Mouse (Mus musculus) megakaryocyte, embryonic 14.5 days (primary cell): ENCODE results near the gene Ubr4. TPM values are rescaled to one million over a fixed set of nuclear protein-coding genes. Genes with fewer than 3 reads are reported as not detected.
"Not testable (repeated sequence)": the region's sequence is repeated elsewhere in the genome, so short reads cannot be mapped to it uniquely, and the experiment has no call there.

Experiments used
- H3K27me3 ChIP-seq: replicated peaks from 2 replicates; pipeline ENCODE3; 2012; ENCODE audit warnings: inconsistent platforms
- H3K36me3 ChIP-seq: replicated peaks from 2 replicates; pipeline ENCODE3; 2012; ENCODE audit warnings: low read length, inconsistent platforms, mixed read lengths
- H3K4me1 ChIP-seq: 2 replicates; pipeline ENCODE4 v1.6.1; 2012; ENCODE audit warnings: inconsistent platforms
- H3K4me3 ChIP-seq: replicated peaks from 2 replicates; pipeline ENCODE3; 2012; ENCODE audit warnings: moderate library complexity, mild to moderate bottlenecking, inconsistent platforms
- H3K9me3 ChIP-seq: 2 replicates; pipeline ENCODE4 v1.6.1; 2012; ENCODE audit warnings: inconsistent platforms
- FLI1 ChIP-seq: IDR thresholded peaks from 2 replicates; pipeline ENCODE4 v1.6.1; 2012; ENCODE audit warnings: low read length, inconsistent platforms, mixed read lengths
- GATA1 ChIP-seq: IDR thresholded peaks from 3 replicates; pipeline ENCODE4 v1.6.1; 2012; ENCODE audit warnings: mixed read lengths, low read length, inconsistent platforms, borderline replicate concordance
- polyA plus RNA-seq: library from polyadenylated mRNA; stranded (reverse); fragments of >175 nt; gene quantifications from 2 replicates; pipeline ENCODE4 v1.2.3, GENCODE M21; 2012; ENCODE audit warnings: low replicate concordance; ENCODE audit not compliant: insufficient read depth

Gene Ubr4
- polyA plus RNA-seq, 1 experiment: 69.3 TPM

- Histone ChIP-seq H3K9me3 (peaks cover 37% of the 10 kb centered on the region), H3K4me1 (peaks cover 4% of the 10 kb centered on the region; the same call in 1 of the 2 replicates), H3K4me3 (no peak overlapping the region), H3K36me3 (no peaks in the 10 kb centered on the region), H3K27me3 (peaks cover 48% of the 10 kb centered on the region)
- TF ChIP-seq FLI1: no peak
- TF ChIP-seq GATA1: no peak
These were observed 160.6 kb downstream of the Ubr4 start for GRCm38 (mm10) chr4:139512985-139513384.

GRCm38 (mm10) chr4:139519221-139519620 lies 166.8 kb downstream of the Ubr4 start:
- H3K27me3 ChIP-seq: peaks cover 69% of the 10 kb centered on the region
- no peak for TF ChIP-seq FLI1
- TF ChIP-seq GATA1: no peak
- no peak overlapping the region for H3K4me3 ChIP-seq
- H3K36me3 ChIP-seq: no peaks in the 10 kb centered on the region
- H3K4me1 ChIP-seq: no peaks in the 10 kb centered on the region
- H3K9me3 ChIP-seq: peaks cover 19% of the 10 kb centered on the region

GRCm38 (mm10) chr4:139521926-139522325 lies 169.5 kb downstream of the Ubr4 start:
- Histone ChIP-seq H3K27me3 (peaks cover 76% of the 10 kb centered on the region), H3K4me3 (no peak overlapping the region), H3K9me3 (peaks cover 8% of the 10 kb centered on the region), H3K36me3 (no peaks in the 10 kb centered on the region), H3K4me1 (no peaks in the 10 kb centered on the region)
- TF ChIP-seq FLI1: no peak
- no peak for TF ChIP-seq GATA1

- Histone ChIP-seq H3K9me3 (no peaks in the 10 kb centered on the region), H3K4me1 (no peaks in the 10 kb centered on the region), H3K36me3 (no peaks in the 10 kb centered on the region), H3K27me3 (peaks cover 60% of the 10 kb centered on the region), H3K4me3 (no peak overlapping the region)
- TF ChIP-seq FLI1: no peak
These were observed 174.1 kb downstream of the Ubr4 start for GRCm38 (mm10) chr4:139526475-139526874.

- H3K9me3 ChIP-seq, H3K4me1 ChIP-seq, H3K36me3 ChIP-seq, H3K4me3 ChIP-seq: not testable (repeated sequence)
- peaks cover 60% of the 10 kb centered on the region for H3K27me3 ChIP-seq
These were observed 177.8 kb downstream of the Ubr4 start, which contains the start of gene Iffo2 for GRCm38 (mm10) chr4:139530248-139530647. TSS of gene Iffo2 (plus strand) at chr4:139530548.

GRCm38 (mm10) chr4:139532081-139532480 lies 179.7 kb downstream of the Ubr4 start:
- no peaks in the 10 kb centered on the region for H3K36me3 ChIP-seq
- H3K4me3 ChIP-seq: no peak overlapping the region
- peaks cover under 1% of the 10 kb centered on the region; the same call in 1 of the 2 replicates for H3K9me3 ChIP-seq
- no peak for TF ChIP-seq FLI1
- TF ChIP-seq GATA1: no peak
- no peaks in the 10 kb centered on the region for H3K4me1 ChIP-seq
- H3K27me3 ChIP-seq: peaks cover 68% of the 10 kb centered on the region

- H3K9me3 ChIP-seq: peaks cover 6% of the 10 kb centered on the region
These were observed 182.8 kb downstream of the Ubr4 start for GRCm38 (mm10) chr4:139535127-139535695.

GRCm38 (mm10) chr4:139535719-139536118 lies 183.3 kb downstream of the Ubr4 start:
- no peak overlapping the region for H3K4me3 ChIP-seq
- no peaks in the 10 kb centered on the region for H3K4me1 ChIP-seq
- H3K9me3 ChIP-seq: peaks cover 6% of the 10 kb centered on the region
- peaks cover 73% of the 10 kb centered on the region for H3K27me3 ChIP-seq
- no peak for TF ChIP-seq GATA1
- TF ChIP-seq FLI1: no peak
- no peaks in the 10 kb centered on the region for H3K36me3 ChIP-seq

More at GRCm38 (mm10) chr4:139535127-139535695, 182.8 kb downstream of the Ubr4 start:
- no peak for TF ChIP-seq GATA1
- no peak for TF ChIP-seq FLI1
- Histone ChIP-seq H3K4me1 (no peaks in the 10 kb centered on the region), H3K36me3 (no peaks in the 10 kb centered on the region), H3K27me3 (peaks cover 73% of the 10 kb centered on the region), H3K4me3 (no peak overlapping the region)

GRCm38 (mm10) chr4:139536706-139537105 lies 184.3 kb downstream of the Ubr4 start:
- Histone ChIP-seq H3K27me3 (peaks cover 69% of the 10 kb centered on the region), H3K4me3 (no peak overlapping the region), H3K9me3 (peaks cover 6% of the 10 kb centered on the region), H3K4me1 (no peaks in the 10 kb centered on the region), H3K36me3 (no peaks in the 10 kb centered on the region)
- TF ChIP-seq FLI1 (no peak), GATA1 (no peak)

Other genes with a start within 250 kb of the Ubr4 start
- 1.3 and 27.4 TPM in 2 replicates for gene Minos1, start 221.5 kb upstream of the Ubr4 start, polyA plus RNA-seq
- gene Capzb, start 159.7 kb upstream of the Ubr4 start, polyA plus RNA-seq: 104 and 238 TPM in 2 replicates
- 26.5 and 33.4 TPM in 2 replicates for gene Pqlc2, start 41.9 kb upstream of the Ubr4 start, polyA plus RNA-seq
- gene Akr7a5, start 41.9 kb upstream of the Ubr4 start, polyA plus RNA-seq: 35.7 and 43.6 TPM in 2 replicates
- 38.8 and 55.8 TPM in 2 replicates for gene Mrto4, start within 50 bp of the Ubr4 start, polyA plus RNA-seq
- gene Emc1, start within 50 bp of the Ubr4 start, polyA plus RNA-seq: 2.2 and 3.3 TPM in 2 replicates
- 0.63 and 1.8 TPM in 2 replicates for gene Iffo2, start 177.9 kb downstream of the Ubr4 start, polyA plus RNA-seq